Mouse (Mus musculus): Measurements from ENCODE around the gene Gpatch2l. TPM values are rescaled to one million over a fixed set of nuclear protein-coding genes. Genes with fewer than 3 reads are reported as not detected.
A peak's percentile ranks its signal among the peaks of the same experiment; 100 is the strongest.

The Gpatch2l gene
- polyA plus RNA-seq (2015; fragmentation: Nextera tagmentation; extraction: Ambion mirVana): 20.8 and 25.0 TPM in 2 replicates

- peak; percentile 100 for ATAC-seq (ENCODE audit: low FRiP score)
- H3K9ac ChIP-seq (replicated peaks): peak within 1 kb of the TSS; percentile 78
- WGBS: under 1% methylated on average over 57 of the region's 58 CpGs
Observed at GRCm38 (mm10) chr12:86241604-86242536, at the start of gene Gpatch2l. Gene Gpatch2l (plus strand): TSS chr12:86241858.

DNA sequence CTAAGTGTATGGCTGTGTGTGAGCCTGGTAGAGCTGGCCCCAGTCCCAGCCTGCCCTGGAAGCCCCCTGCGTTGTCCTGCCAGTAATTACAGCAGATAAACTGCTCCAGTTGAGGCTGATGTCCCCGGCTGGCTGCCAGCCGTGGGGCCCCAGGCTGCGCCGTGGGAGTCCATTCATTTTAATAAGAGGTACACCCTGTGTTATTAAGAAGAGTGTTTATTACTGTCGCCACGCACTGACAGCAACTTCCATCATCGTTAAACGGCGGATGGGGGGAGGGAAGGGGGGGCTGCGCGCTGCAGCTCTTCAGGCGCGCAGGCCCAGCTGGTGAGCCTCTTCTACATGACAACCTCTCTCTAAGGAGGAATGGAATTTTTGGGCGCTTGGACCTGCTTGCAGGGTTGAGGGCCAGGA, 49.6 kb upstream of the Gpatch2l start:
- Histone ChIP-seq H3K4me1 (peaks cover 16% of the 10 kb centered on the region), H3K9me3 (replicated peaks) (no peaks in the 10 kb centered on the region), H3K4me3 (replicated peaks) (no peak overlapping the region), H3K9ac (replicated peaks) (no peak overlapping the region), H3K27me3 (replicated peaks) (peaks cover 10% of the 10 kb centered on the region; the same call in 1 of the 2 replicates), H3K36me3 (no peaks in the 10 kb centered on the region), H3K4me2 (peak overlapping the region; percentile 32), H3K27ac (replicated peaks) (no peak overlapping the region)
- 21% methylated on average over 15 of the region's 15 CpGs for WGBS
- peak; percentile 80 for ATAC-seq (ENCODE audit: low FRiP score)

More at GRCm38 (mm10) chr12:86241604-86242536, at the start of gene Gpatch2l:
- H3K4me2 ChIP-seq: peak within 1 kb of the TSS; percentile 93
- H3K9me3 ChIP-seq (replicated peaks): no peaks in the 10 kb centered on the region
- peaks cover 13% of the 10 kb centered on the region for H3K36me3 ChIP-seq
- H3K27me3 ChIP-seq (replicated peaks): no peaks in the 10 kb centered on the region
- peaks cover 40% of the 10 kb centered on the region for H3K4me1 ChIP-seq
- peak within 1 kb of the TSS; percentile 78 for H3K4me3 ChIP-seq (replicated peaks)
- H3K27ac ChIP-seq (replicated peaks): peak within 1 kb of the TSS; percentile 85

DNA sequence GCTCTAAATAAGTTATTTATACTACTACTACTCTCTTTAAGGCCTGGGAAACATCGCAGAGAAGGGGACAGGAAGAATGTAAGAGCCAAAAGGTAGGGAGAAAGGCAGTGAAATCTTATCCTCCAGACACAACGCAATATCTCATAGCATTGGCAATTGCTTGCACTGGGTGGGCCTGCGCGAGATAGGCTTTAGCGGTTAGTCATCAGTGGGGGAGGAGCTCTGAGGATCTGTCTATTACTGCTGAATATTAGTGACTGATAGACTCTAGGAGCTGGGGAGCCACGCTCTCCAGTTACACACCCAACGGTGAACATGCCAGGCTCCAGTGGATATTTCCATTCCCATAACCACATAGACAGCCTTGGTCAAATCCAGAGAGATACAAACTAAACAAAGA, 44.7 kb upstream of the Gpatch2l start:
- Histone ChIP-seq H3K36me3 (no peaks in the 10 kb centered on the region), H3K4me3 (replicated peaks) (no peak overlapping the region), H3K4me2 (no peak overlapping the region), H3K27ac (replicated peaks) (no peak overlapping the region), H3K4me1 (peaks cover 7% of the 10 kb centered on the region), H3K9me3 (replicated peaks) (no peaks in the 10 kb centered on the region), H3K9ac (replicated peaks) (no peak overlapping the region), H3K27me3 (replicated peaks) (0 out of 2 replicates have a peak, but pooled peaks cover 8% of the 10 kb centered on the region)
- ATAC-seq (ENCODE audit: low FRiP score): no peak
- WGBS: 95% methylated on average over 7 of the region's 7 CpGs

DNA sequence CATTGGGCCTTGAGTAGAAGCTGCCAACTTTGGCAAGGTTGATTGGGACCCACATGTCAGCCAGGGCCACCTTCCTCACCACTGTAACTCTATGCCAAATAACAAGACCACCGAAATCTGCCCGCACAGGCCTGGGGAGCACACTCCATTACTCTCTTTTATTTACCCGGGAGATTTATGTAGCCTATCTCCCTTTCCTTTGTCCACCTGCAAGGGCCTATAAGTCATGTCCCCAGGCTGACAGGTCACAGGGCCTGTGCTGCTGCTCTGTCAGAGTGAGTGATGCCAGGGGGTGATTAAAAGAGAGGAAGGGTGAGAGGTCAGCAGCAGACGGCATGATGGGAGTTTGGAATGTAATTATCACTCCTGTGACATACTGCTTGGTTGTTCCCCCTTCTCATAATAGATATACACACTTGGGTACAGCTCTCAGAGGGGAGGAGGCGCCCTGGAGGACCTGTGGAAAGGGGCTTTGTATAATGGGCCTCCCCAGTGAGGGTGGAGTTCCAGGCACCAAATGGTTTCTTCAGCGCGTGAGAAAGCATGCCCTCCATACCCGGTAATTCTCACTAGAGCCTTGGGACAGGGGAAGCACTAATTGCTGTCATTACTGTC, 38.1 kb upstream of the Gpatch2l start:
- no peak overlapping the region for H3K4me2 ChIP-seq
- H3K9me3 ChIP-seq (replicated peaks): no peaks in the 10 kb centered on the region
- 18% methylated on average over 8 of the region's 8 CpGs for WGBS
- no peaks in the 10 kb centered on the region for H3K36me3 ChIP-seq
- no peaks in the 10 kb centered on the region for H3K4me1 ChIP-seq
- H3K27ac ChIP-seq (replicated peaks): no peak overlapping the region
- ATAC-seq (ENCODE audit: low FRiP score): no peak
- H3K9ac ChIP-seq (replicated peaks): no peak overlapping the region
- peaks cover 10% of the 10 kb centered on the region for H3K27me3 ChIP-seq (replicated peaks)
- no peak overlapping the region for H3K4me3 ChIP-seq (replicated peaks)

- Histone ChIP-seq H3K36me3 (no peaks in the 10 kb centered on the region), H3K27me3 (replicated peaks) (peaks cover 68% of the 10 kb centered on the region), H3K4me3 (replicated peaks) (peak overlapping the region; percentile 14), H3K27ac (replicated peaks) (no peak overlapping the region), H3K4me2 (peak overlapping the region; percentile 43), H3K4me1 (peaks cover 15% of the 10 kb centered on the region), H3K9ac (replicated peaks) (no peak overlapping the region), H3K9me3 (replicated peaks) (no peaks in the 10 kb centered on the region)
- 1% methylated on average over 19 of the region's 19 CpGs for WGBS
- ATAC-seq (ENCODE audit: low FRiP score): 0 out of 2 replicates have a peak, but pooled peaks have one; percentile 26
Observed at GRCm38 (mm10) chr12:86211099-86211520, 30.5 kb upstream of the Gpatch2l start.

DNA sequence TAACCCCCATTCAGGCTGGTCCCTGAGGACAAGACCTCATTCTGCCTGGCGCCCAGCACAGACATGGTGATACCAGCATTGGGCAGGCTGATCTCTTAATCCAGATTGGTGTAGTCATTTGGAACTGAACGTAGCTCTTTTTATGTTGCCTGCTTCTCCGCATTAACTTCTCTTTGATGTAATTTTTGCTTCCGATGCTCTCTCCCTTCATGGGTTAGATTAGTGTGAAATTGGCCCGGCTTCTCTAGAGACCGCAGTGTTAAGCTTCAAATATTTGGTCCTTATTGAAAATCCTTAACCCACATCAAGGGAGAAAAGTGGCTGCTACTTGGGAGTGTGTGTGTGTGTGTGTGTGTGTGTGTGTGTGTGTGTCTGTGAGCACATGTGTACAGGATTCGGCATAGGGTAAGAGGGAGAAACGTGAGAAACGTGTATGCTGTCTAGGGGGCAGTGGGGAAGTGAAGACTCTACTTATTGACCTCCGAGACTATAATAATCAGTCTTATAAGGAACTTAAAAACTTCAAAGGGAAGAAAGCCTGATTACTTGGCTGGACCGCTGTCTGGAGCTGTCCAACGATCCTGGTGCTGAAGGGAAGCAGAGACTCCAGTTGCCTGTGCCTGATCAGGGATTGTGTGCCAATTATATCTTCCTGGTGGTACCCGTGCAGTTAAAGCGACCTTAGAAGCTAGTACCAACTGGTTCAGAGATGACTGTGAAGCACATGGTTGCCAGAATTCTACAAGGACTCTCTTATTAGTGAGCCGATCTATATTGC, 28.8 kb upstream of the Gpatch2l start:
- Histone ChIP-seq H3K9ac (replicated peaks) (no peak overlapping the region), H3K4me3 (replicated peaks) (no peak overlapping the region), H3K9me3 (replicated peaks) (no peaks in the 10 kb centered on the region), H3K4me1 (peaks cover 27% of the 10 kb centered on the region), H3K4me2 (no peak overlapping the region), H3K27me3 (replicated peaks) (peaks cover 65% of the 10 kb centered on the region), H3K36me3 (no peaks in the 10 kb centered on the region), H3K27ac (replicated peaks) (no peak overlapping the region)
- ATAC-seq (ENCODE audit: low FRiP score): no peak
- 44% methylated on average over 15 of the region's 15 CpGs for WGBS

DNA sequence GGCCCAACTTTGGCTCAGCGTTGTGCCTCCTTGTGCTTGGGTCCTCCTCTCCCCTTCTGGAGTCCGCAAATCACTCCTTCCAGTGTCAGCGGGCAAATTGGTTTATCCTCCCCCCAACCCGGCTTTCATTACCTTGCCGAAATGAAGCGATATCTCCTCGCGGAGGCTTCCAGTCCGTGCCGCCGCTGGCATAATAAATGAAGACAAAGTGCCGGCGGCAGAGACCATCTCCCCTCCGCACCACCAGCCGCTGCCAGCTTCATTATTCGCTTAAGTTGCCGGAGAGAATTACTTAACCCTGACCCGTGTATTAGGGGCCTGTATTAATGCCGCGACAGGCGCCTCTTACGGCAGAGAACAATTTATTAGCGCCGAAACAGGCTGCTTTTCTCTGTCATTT, 27.5 kb upstream of the Gpatch2l start:
- WGBS: 3% methylated on average over 24 of the region's 24 CpGs
- ATAC-seq (ENCODE audit: low FRiP score): no peak
- no peak overlapping the region for H3K27ac ChIP-seq (replicated peaks)
- no peaks in the 10 kb centered on the region for H3K36me3 ChIP-seq
- H3K9me3 ChIP-seq (replicated peaks): no peaks in the 10 kb centered on the region
- H3K4me1 ChIP-seq: peaks cover 27% of the 10 kb centered on the region
- H3K4me2 ChIP-seq: peak overlapping the region; percentile 43
- H3K9ac ChIP-seq (replicated peaks): 0 out of 2 replicates have a peak overlapping the region, but pooled peaks have one; percentile 3
- H3K27me3 ChIP-seq (replicated peaks): peaks cover 57% of the 10 kb centered on the region
- H3K4me3 ChIP-seq (replicated peaks): no peak overlapping the region

DNA sequence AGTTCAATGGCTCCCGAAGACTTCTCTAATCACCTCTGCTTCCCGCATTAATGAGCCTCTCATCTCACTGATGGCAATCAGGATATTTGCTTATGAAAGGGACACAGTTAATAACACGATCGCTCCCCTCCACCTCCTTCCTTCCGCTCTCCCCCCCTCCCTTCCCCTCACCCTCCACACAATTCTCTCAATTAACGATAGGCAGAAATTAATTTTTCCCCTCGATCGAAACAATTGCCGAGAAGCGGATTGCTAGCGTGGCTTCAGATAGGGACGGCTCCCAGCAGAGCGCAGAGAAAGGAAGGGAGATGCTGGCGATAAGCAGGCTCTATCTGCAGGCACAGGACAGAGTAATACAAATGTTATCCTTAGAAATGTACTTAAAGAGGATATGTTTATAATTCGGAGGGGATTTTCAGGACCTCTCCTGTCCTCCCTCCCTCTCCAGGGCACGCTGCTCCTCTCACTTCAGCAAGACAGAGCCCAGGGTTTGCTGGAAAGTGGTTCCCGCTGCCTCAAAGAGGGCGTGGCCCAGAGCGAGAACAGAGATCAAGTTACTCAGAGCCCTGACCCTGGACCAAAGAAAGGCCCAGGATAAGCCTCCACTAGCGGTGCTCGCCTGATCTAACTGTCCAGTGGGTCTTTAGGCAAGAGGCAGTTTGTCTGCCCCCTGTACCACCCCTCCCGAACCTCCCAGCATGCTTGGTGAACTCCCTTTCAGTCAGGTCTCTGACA, 24.8 kb upstream of the Gpatch2l start:
- Histone ChIP-seq H3K4me1 (peaks cover 32% of the 10 kb centered on the region), H3K4me3 (replicated peaks) (peak overlapping the region; percentile 27), H3K9me3 (replicated peaks) (no peaks in the 10 kb centered on the region), H3K27ac (replicated peaks) (no peak overlapping the region; the same call in 1 of the 2 replicates), H3K27me3 (replicated peaks) (peaks cover 54% of the 10 kb centered on the region), H3K4me2 (peak overlapping the region; percentile 54), H3K9ac (replicated peaks) (peak overlapping the region; percentile 33), H3K36me3 (no peaks in the 10 kb centered on the region)
- peak; percentile 46; the same call in 1 of the 2 replicates for ATAC-seq (ENCODE audit: low FRiP score)
- under 1% methylated on average over 22 of the region's 22 CpGs for WGBS

GRCm38 (mm10) chr12:86220200-86221021, 21.2 kb upstream of the Gpatch2l start:
- Histone ChIP-seq H3K36me3 (no peaks in the 10 kb centered on the region), H3K9me3 (replicated peaks) (no peaks in the 10 kb centered on the region), H3K9ac (replicated peaks) (peak overlapping the region; percentile 8; the same call in 1 of the 2 replicates), H3K27ac (replicated peaks) (0 out of 2 replicates have a peak overlapping the region, but pooled peaks have one; percentile 23), H3K4me3 (replicated peaks) (peak overlapping the region; percentile 33), H3K4me2 (peak overlapping the region; percentile 78), H3K4me1 (peaks cover 26% of the 10 kb centered on the region), H3K27me3 (replicated peaks) (peaks cover 25% of the 10 kb centered on the region)
- 4% methylated on average over 38 of the region's 38 CpGs for WGBS
- peak; percentile 43; the same call in 1 of the 2 replicates for ATAC-seq (ENCODE audit: low FRiP score)
